Mouse (Mus musculus): ENCODE results near the gene Slc17a2. TPM values are rescaled to one million over a fixed set of nuclear protein-coding genes. Genes with fewer than 3 reads are reported as not detected.

The Slc17a2 gene
- polyA plus RNA-seq, 1 experiment: not detected

- H3K4me3 ChIP-seq (ENCODE audit: insufficient read depth, low read length): no peak overlapping the region
- H3K4me1 ChIP-seq (ENCODE audit: control insufficient read depth, insufficient read depth, low read length): no peaks in the 10 kb centered on the region
- no peak overlapping the region for H3K27ac ChIP-seq (ENCODE audit: insufficient read depth, low read length)
- TF ChIP-seq POLR2A (IDR thresholded peaks at IDR 0.05; ENCODE audit: low read depth, low read length): no peak
- no peak for TF ChIP-seq CTCF (IDR thresholded peaks at IDR 0.05; ENCODE audit: borderline replicate concordance, insufficient read depth, low read length)
Observed at GRCm38 (mm10) chr13:23868790-23869533, 62.2 kb downstream of the Slc17a2 start.

GRCm38 (mm10) chr13:23869996-23870395, 63.2 kb downstream of the Slc17a2 start:
- Histone ChIP-seq H3K4me3 (ENCODE audit: insufficient read depth, low read length) (no peak overlapping the region), H3K4me1 (ENCODE audit: control insufficient read depth, insufficient read depth, low read length) (no peaks in the 10 kb centered on the region), H3K27ac (ENCODE audit: insufficient read depth, low read length) (no peak overlapping the region)
- TF ChIP-seq POLR2A (IDR thresholded peaks at IDR 0.05; ENCODE audit: low read depth, low read length) (no peak), CTCF (IDR thresholded peaks at IDR 0.05; ENCODE audit: borderline replicate concordance, insufficient read depth, low read length) (no peak)

GRCm38 (mm10) chr13:23873141-23873540, 66.3 kb downstream of the Slc17a2 start:
- no peak for TF ChIP-seq CTCF (IDR thresholded peaks at IDR 0.05; ENCODE audit: borderline replicate concordance, insufficient read depth, low read length)
- no peak for TF ChIP-seq POLR2A (IDR thresholded peaks at IDR 0.05; ENCODE audit: low read depth, low read length)
- Histone ChIP-seq H3K4me1 (ENCODE audit: control insufficient read depth, insufficient read depth, low read length) (no peaks in the 10 kb centered on the region), H3K27ac (ENCODE audit: insufficient read depth, low read length) (no peak overlapping the region), H3K4me3 (ENCODE audit: insufficient read depth, low read length) (no peak overlapping the region)

Other genes starting within 250 kb of the Slc17a2 start
- gene Hist1h3e, start 244.6 kb upstream of the Slc17a2 start, polyA plus RNA-seq (2011; ENCODE audit: insufficient read length, low read depth, missing spikeins): 2.4 and 3.4 TPM in 2 replicates
- gene Hist1h2ae, start 235.8 kb upstream of the Slc17a2 start, polyA plus RNA-seq (2011; ENCODE audit: insufficient read length, low read depth, missing spikeins): 3.4 and 6.0 TPM in 2 replicates
- gene Hist1h2bg, start 235.6 kb upstream of the Slc17a2 start, polyA plus RNA-seq (2011; ENCODE audit: insufficient read length, low read depth, missing spikeins): 12.6 and 22.6 TPM in 2 replicates
- 5.7 and 6.4 TPM in 2 replicates for gene Hist1h2bf, start 232.8 kb upstream of the Slc17a2 start, polyA plus RNA-seq (2011; ENCODE audit: insufficient read length, low read depth, missing spikeins)
- 2.9 and 3.0 TPM in 2 replicates for gene Hist1h2ad, start 232.6 kb upstream of the Slc17a2 start, polyA plus RNA-seq (2011; ENCODE audit: insufficient read length, low read depth, missing spikeins)
- gene Hist1h3d, start 231.2 kb upstream of the Slc17a2 start, polyA plus RNA-seq (2011; ENCODE audit: insufficient read length, low read depth, missing spikeins): 2.4 and 5.1 TPM in 2 replicates
- 3.7 and 6.8 TPM in 2 replicates for gene Hist1h4d, start 225.4 kb upstream of the Slc17a2 start, polyA plus RNA-seq (2011; ENCODE audit: insufficient read length, low read depth, missing spikeins)
- gene Hist1h2be, start 185.9 kb upstream of the Slc17a2 start, polyA plus RNA-seq (2011; ENCODE audit: insufficient read length, low read depth, missing spikeins): 2.2 and 4.1 TPM in 2 replicates
- gene Hist1h1e, start 184.4 kb upstream of the Slc17a2 start, polyA plus RNA-seq (2011; ENCODE audit: insufficient read length, low read depth, missing spikeins): 3.8 and 8.8 TPM in 2 replicates
- 0.79 and 0.82 TPM in 2 replicates for gene Hist1h2ac, start 123.0 kb upstream of the Slc17a2 start, polyA plus RNA-seq (2011; ENCODE audit: insufficient read length, low read depth, missing spikeins)
- 55.6 and 62.4 TPM in 2 replicates for gene Hist1h2bc, start 122.8 kb upstream of the Slc17a2 start, polyA plus RNA-seq (2011; ENCODE audit: insufficient read length, low read depth, missing spikeins)
- gene Hist1h1t, start 111.2 kb upstream of the Slc17a2 start, polyA plus RNA-seq (2011; ENCODE audit: insufficient read length, low read depth, missing spikeins): not detected in 2 replicates
- 2.8 and 3.8 TPM in 2 replicates for gene Hist1h4c, start 108.5 kb upstream of the Slc17a2 start, polyA plus RNA-seq (2011; ENCODE audit: insufficient read length, low read depth, missing spikeins)
- gene Hfe, start 96.1 kb upstream of the Slc17a2 start, polyA plus RNA-seq (2011; ENCODE audit: insufficient read length, low read depth, missing spikeins): 4.6 and 7.9 TPM in 2 replicates
- gene Hist1h1c, start 68.2 kb upstream of the Slc17a2 start, polyA plus RNA-seq (2011; ENCODE audit: insufficient read length, low read depth, missing spikeins): 69.4 and 72.0 TPM in 2 replicates
- 2.6 and 5.4 TPM in 2 replicates for gene Hist1h3c, start 61.4 kb upstream of the Slc17a2 start, polyA plus RNA-seq (2011; ENCODE audit: insufficient read length, low read depth, missing spikeins)
- 4.2 and 5.7 TPM in 2 replicates for gene Hist1h2bb, start 60.3 kb upstream of the Slc17a2 start, polyA plus RNA-seq (2011; ENCODE audit: insufficient read length, low read depth, missing spikeins)
- 10.0 and 12.3 TPM in 2 replicates for gene Hist1h2ab, start 55.9 kb upstream of the Slc17a2 start, polyA plus RNA-seq (2011; ENCODE audit: insufficient read length, low read depth, missing spikeins)
- gene Hist1h3b, start 54.7 kb upstream of the Slc17a2 start, polyA plus RNA-seq (2011; ENCODE audit: insufficient read length, low read depth, missing spikeins): 5.6 and 6.3 TPM in 2 replicates
- gene Hist1h4b, start 50.0 kb upstream of the Slc17a2 start, polyA plus RNA-seq (2011; ENCODE audit: insufficient read length, low read depth, missing spikeins): 7.8 and 12.5 TPM in 2 replicates
- gene Hist1h4a, start 45.8 kb upstream of the Slc17a2 start, polyA plus RNA-seq (2011; ENCODE audit: insufficient read length, low read depth, missing spikeins): 1.3 and 5.4 TPM in 2 replicates
- gene Hist1h3a, start 44.6 kb upstream of the Slc17a2 start, polyA plus RNA-seq (2011; ENCODE audit: insufficient read length, low read depth, missing spikeins): 2.0 and 5.5 TPM in 2 replicates
- 2.3 and 7.9 TPM in 2 replicates for gene Hist1h1a, start 43.3 kb upstream of the Slc17a2 start, polyA plus RNA-seq (2011; ENCODE audit: insufficient read length, low read depth, missing spikeins)
- gene Trim38, start 37.1 kb upstream of the Slc17a2 start, polyA plus RNA-seq (2011; ENCODE audit: insufficient read length, low read depth, missing spikeins): not detected in 2 replicates
- not detected in 2 replicates for gene Slc17a3, start 32.4 kb downstream of the Slc17a2 start, polyA plus RNA-seq (2011; ENCODE audit: insufficient read length, low read depth, missing spikeins)
- gene Slc17a1, start 60.8 kb downstream of the Slc17a2 start, polyA plus RNA-seq (2011; ENCODE audit: insufficient read length, low read depth, missing spikeins): not detected in 2 replicates
- gene Slc17a4, start 108.0 kb downstream of the Slc17a2 start, polyA plus RNA-seq (2011; ENCODE audit: insufficient read length, low read depth, missing spikeins): not detected in 2 replicates
- gene Hist1h2ba, start 127.2 kb downstream of the Slc17a2 start, polyA plus RNA-seq (2011; ENCODE audit: insufficient read length, low read depth, missing spikeins): not detected in 2 replicates
- gene Hist1h2aa, start 127.5 kb downstream of the Slc17a2 start, polyA plus RNA-seq (2011; ENCODE audit: insufficient read length, low read depth, missing spikeins): not detected in 2 replicates
- not detected in 2 replicates for gene Scgn, start 184.2 kb downstream of the Slc17a2 start, polyA plus RNA-seq (2011; ENCODE audit: insufficient read length, low read depth, missing spikeins)